Mouse (Mus musculus): ENCODE results near the gene Rgr. TPM values are rescaled to one million over a fixed set of nuclear protein-coding genes. Genes with fewer than 3 reads are reported as not detected.

The Rgr gene
- 0.13 TPM in 1 of 2 replicates, not detected in the other for polyA plus RNA-seq (2015; fragmentation: Nextera tagmentation; extraction: Ambion mirVana)

DNA sequence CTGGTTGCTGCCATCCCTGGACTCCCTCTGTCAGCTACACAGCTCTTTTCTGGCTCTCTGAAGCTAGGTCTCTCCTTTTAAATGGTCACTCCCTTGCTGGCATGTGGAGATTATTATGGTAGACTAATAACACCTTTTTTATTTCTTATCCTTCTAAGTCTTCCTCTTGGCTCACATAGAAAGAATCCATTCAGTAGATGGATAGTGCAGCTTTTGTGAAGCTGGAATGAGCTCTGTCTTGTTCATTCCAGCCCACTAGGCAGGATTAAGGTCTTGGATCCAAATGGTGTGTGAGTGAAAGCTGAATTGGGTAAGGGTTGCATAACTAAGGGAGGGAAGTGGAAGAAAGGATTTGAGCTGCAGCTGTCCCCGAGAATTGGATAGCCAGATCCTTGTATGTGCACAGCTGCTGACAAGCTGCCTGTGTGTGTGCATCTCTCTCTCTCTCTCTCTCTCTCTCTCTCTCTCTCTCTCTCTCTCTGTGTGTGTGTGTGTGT lies at the start of gene Rgr:
Rgr (minus strand) TSS at position 51 of the 497 bp plus-strand sequence.
- ATAC-seq (ENCODE audit: insufficient number of reproducible peaks, insufficient read depth, low FRiP score, low TSS enrichment, low read depth), result no peak
- Histone ChIP-seq H3K9me3 (no peaks in the 10 kb centered on the region), H3K4me2 (no peak within 1 kb of the TSS), H3K9ac (no peak within 1 kb of the TSS), H3K36me3 (no peaks in the 10 kb centered on the region), H3K4me1 (no peaks in the 10 kb centered on the region), H3K27me3 (no peaks in the 10 kb centered on the region), H3K4me3 (no peak within 1 kb of the TSS), H3K27ac (no peak within 1 kb of the TSS)
- 60% methylated on average over 1 of the region's 1 CpGs for WGBS

DNA sequence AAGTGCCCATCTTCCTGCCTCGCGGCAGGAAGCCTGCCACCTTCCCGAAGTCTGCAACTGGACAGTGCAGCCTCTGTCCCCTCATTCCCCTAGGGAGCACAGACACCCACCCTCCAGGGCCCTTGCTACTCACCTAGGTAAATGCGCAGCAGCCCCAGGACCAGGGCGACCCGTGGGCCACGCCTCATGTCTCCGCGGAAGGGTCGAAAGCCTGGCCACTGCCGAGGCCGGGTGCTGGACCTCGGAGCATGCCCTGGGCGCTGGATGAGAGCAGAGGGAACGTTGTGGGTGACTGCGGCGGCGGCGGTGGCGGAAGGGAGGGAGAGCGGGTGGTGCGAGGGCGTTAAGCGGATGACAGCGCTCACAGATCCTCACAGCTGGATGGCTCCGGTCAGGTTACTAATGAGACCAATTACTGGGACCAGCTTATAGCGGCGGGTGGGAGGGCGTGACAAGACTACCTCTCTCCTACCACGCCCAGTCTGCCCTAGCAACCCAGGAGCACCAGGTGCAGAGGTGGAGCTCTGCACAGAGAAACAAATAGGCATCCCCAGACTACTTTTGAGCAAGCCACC lies 49.3 kb upstream of the Rgr start, which contains the start of gene Cdhr1:
Cdhr1 (minus strand) TSS at position 392 of the 575 bp plus-strand sequence.
- Histone ChIP-seq H3K4me2 (peak within 1 kb of the TSS; percentile 57), H3K9ac (peak within 1 kb of the TSS; percentile 55; the same call in 1 of the 2 replicates), H3K27ac (no peak within 1 kb of the TSS), H3K27me3 (peaks cover 43% of the 10 kb centered on the region), H3K9me3 (no peaks in the 10 kb centered on the region), H3K4me1 (peaks cover 6% of the 10 kb centered on the region), H3K4me3 (peak within 1 kb of the TSS; percentile 31), H3K36me3 (no peaks in the 10 kb centered on the region)
- ATAC-seq (ENCODE audit: insufficient number of reproducible peaks, insufficient read depth, low FRiP score, low TSS enrichment, low read depth), result peak; percentile 72
- WGBS, result under 1% methylated on average over 30 of the region's 30 CpGs

DNA sequence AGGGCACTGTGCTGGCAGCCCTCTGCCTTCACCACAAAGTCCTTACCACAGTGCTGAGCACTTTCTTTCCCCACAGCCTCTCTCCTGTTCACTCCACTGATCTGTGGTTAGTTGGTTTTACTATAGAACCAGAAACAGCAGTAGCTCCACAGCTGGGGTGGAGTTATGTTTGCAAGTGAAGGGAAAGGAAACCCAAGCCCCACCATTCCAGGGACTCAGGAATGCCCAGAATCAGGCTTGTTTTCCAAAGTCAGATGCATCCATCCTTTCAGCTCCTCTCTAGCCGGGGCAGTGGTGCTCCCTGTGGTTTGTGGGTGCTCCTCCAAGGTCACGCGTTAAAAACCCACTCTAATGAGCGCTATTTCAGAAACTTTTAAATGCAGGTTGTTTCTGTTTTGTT lies 46.8 kb upstream of the Rgr start:
- Histone ChIP-seq H3K4me1 (peaks cover 6% of the 10 kb centered on the region), H3K4me3 (no peak overlapping the region), H3K36me3 (no peaks in the 10 kb centered on the region), H3K27me3 (peaks cover 43% of the 10 kb centered on the region), H3K9ac (no peak overlapping the region), H3K9me3 (no peaks in the 10 kb centered on the region), H3K27ac (no peak overlapping the region), H3K4me2 (no peak overlapping the region)
- no peak for ATAC-seq (ENCODE audit: insufficient number of reproducible peaks, insufficient read depth, low FRiP score, low TSS enrichment, low read depth)
- WGBS, result 83% methylated on average over 4 of the region's 4 CpGs

DNA sequence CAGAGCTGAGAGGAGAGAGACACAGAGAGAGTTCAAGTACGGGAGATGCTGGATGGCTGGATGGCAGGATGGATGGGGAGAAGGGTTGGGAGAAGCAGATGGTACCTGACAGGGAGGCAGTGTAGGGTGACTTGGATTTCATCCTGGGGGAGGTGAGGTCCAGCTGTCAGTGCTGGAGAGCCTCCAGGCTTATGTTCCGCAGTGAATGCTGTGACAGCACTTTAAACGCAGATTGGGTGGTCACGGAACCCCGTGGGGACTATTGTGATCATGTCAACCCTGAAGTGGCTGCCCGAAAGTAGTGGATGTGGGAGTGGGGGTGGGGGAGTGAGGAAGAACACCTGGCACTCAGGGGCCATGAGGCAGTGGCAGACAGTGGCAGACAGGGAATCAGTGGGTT lies 45.7 kb upstream of the Rgr start:
- H3K4me2 ChIP-seq, result no peak overlapping the region
- no peak overlapping the region for H3K27ac ChIP-seq
- peaks cover 6% of the 10 kb centered on the region for H3K4me1 ChIP-seq
- H3K36me3 ChIP-seq, result no peaks in the 10 kb centered on the region
- no peak overlapping the region for H3K4me3 ChIP-seq
- peaks cover 36% of the 10 kb centered on the region for H3K27me3 ChIP-seq
- 64% methylated on average over 6 of the region's 6 CpGs for WGBS
- no peak overlapping the region for H3K9ac ChIP-seq
- no peaks in the 10 kb centered on the region for H3K9me3 ChIP-seq
- ATAC-seq (ENCODE audit: insufficient number of reproducible peaks, insufficient read depth, low FRiP score, low TSS enrichment, low read depth), result no peak

DNA sequence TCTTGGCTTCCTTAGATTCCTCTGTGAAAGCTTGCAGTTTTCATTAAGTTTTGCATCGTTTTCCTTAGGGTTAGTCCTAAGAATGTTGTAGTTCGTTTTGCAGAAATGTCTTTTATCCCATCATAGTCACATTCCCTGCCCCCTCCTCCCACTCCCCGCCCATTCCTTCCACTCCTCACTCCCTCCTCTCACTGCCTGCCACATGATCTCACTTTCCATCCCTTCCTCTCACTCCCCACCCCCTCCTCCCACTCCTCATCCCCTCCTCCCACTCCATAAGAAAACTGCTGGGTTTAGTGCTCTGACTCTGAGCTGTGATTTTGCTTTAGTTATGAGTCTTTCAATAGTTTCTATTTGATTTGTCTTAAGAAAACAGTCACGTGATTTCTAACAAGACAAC lies 35.0 kb upstream of the Rgr start:
- 46% methylated on average over 4 of the region's 4 CpGs for WGBS
- Histone ChIP-seq H3K4me1 (no peaks in the 10 kb centered on the region), H3K4me3 (no peak overlapping the region), H3K27ac (no peak overlapping the region), H3K36me3 (no peaks in the 10 kb centered on the region), H3K9ac (no peak overlapping the region), H3K27me3 (no peaks in the 10 kb centered on the region), H3K9me3 (no peaks in the 10 kb centered on the region), H3K4me2 (no peak overlapping the region)
- no peak for ATAC-seq (ENCODE audit: insufficient number of reproducible peaks, insufficient read depth, low FRiP score, low TSS enrichment, low read depth)

DNA sequence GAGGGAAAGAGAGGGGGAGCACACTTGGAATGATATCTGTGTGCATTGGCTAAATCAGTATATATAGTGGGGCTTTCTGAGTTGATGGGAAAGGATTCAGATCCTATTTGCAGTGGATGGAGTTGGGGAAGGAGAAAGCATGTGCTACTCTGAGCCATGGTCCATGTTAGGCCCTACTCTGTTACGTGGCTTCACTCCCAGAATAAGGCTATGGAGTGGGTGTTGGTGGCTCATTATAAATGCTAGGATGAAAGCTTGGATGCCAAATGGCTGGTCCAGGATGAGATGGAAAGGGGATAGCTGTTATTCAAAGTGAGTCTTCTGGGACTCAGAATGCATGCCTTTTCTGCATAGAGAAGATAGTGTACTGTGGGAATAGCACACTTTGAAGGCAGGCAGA lies 32.0 kb upstream of the Rgr start:
- no peak for ATAC-seq (ENCODE audit: insufficient number of reproducible peaks, insufficient read depth, low FRiP score, low TSS enrichment, low read depth)
- Histone ChIP-seq H3K27ac (no peak overlapping the region), H3K9ac (no peak overlapping the region), H3K27me3 (no peaks in the 10 kb centered on the region), H3K4me2 (no peak overlapping the region), H3K9me3 (no peaks in the 10 kb centered on the region), H3K36me3 (no peaks in the 10 kb centered on the region), H3K4me3 (no peak overlapping the region), H3K4me1 (no peaks in the 10 kb centered on the region)
- 92% methylated on average over 1 of the region's 1 CpGs for WGBS

DNA sequence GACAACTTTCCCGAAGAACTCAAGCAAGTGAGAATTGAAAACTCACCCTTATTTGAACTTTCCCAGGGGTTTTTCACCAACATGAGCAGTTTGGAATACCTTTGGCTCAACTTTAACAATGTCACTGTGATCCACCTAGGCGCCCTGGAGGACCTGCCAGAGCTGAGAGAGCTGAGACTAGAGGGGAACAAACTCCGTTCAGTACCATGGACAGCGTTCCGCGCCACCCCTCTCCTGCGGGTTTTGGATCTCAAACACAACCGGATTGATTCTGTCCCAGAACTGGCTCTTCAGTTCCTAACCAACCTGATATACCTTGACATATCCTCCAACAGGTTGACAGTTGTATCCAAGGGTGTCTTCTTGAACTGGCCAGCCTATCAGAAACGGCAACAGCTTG lies 19.8 kb upstream of the Rgr start:
- Histone ChIP-seq H3K4me1 (no peaks in the 10 kb centered on the region), H3K36me3 (no peaks in the 10 kb centered on the region), H3K9ac (no peak overlapping the region), H3K4me3 (no peak overlapping the region), H3K9me3 (no peaks in the 10 kb centered on the region), H3K27me3 (no peaks in the 10 kb centered on the region), H3K27ac (no peak overlapping the region), H3K4me2 (no peak overlapping the region)
- no peak for ATAC-seq (ENCODE audit: insufficient number of reproducible peaks, insufficient read depth, low FRiP score, low TSS enrichment, low read depth)
- WGBS, result 16% methylated on average over 9 of the region's 9 CpGs

DNA sequence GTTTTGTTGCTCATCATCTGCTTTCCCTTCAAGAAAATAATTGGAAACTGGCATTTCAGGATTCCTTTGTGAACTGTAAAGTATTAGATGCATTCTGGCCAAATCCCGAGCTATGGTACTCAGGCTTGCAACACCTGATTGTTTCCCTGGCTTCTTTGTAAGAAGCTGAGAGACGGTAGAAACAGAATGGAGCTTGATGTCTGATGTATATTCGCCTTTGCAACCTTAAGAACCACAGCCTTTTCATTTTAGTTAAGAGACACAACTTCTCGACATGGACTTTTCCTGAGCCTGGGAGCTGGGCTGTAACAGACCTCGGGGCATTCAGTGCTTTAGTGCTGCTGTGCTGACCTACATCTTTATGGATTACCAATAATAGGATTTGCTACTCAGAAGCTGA lies 18.9 kb upstream of the Rgr start, which contains the start of gene Lrit2:
Lrit2 (plus strand) TSS at position 301 of the 400 bp plus-strand sequence.
- no peak within 1 kb of the TSS for H3K4me2 ChIP-seq
- 75% methylated on average over 5 of the region's 5 CpGs for WGBS
- ATAC-seq (ENCODE audit: insufficient number of reproducible peaks, insufficient read depth, low FRiP score, low TSS enrichment, low read depth), result no peak

DNA sequence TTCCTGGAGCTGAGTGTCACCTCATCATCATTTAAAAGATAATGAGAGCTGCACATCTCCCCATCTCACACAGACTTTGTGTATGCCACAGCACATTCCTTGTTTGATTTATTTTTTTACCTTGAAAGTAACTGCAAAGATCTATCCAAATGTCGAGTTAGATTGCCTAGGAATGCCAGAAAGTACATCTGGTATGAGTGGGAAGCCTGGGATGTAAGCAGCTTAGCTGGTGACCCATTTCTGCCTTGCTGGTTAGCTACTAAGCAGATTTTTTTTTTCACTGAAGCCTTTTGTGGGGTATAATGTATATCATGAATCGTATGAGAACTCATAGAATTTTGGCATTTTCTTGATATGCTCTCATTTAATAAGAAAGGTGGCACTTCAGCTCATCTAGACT lies 17.9 kb upstream of the Rgr start:
- H3K4me2 ChIP-seq, result no peak overlapping the region
- WGBS, result 61% methylated on average over 2 of the region's 2 CpGs

More for the DNA sequence above, 18.9 kb upstream of the Rgr start, which contains the start of gene Lrit2:
- Histone ChIP-seq H3K9me3 (no peaks in the 10 kb centered on the region), H3K36me3 (no peaks in the 10 kb centered on the region), H3K27me3 (no peaks in the 10 kb centered on the region), H3K27ac (no peak within 1 kb of the TSS), H3K4me3 (no peak within 1 kb of the TSS), H3K4me1 (no peaks in the 10 kb centered on the region), H3K9ac (no peak within 1 kb of the TSS)

DNA sequence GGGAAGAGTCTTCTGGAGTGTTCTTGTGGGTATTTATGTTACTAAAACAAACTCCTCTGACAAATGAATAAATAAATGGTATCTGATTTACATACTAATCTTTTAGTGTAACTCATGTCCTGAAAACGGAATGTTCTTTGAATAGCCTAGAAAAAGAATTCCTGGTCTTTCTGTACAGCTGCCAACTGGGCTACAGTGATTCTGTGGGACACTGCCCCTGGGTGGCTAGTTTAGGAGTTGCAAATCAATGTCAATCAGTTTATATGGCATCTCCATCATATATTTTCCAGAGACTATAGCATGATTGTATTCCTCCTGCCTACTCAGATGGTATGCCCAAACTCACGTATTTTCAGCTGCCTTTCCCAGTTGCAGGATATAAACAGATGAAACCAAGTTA lies 16.1 kb upstream of the Rgr start:
- H3K9ac ChIP-seq, result no peak overlapping the region
- no peak overlapping the region for H3K27ac ChIP-seq
- H3K27me3 ChIP-seq, result no peaks in the 10 kb centered on the region
- ATAC-seq (ENCODE audit: insufficient number of reproducible peaks, insufficient read depth, low FRiP score, low TSS enrichment, low read depth), result no peak
- H3K4me3 ChIP-seq, result no peak overlapping the region
- 64% methylated on average over 2 of the region's 2 CpGs for WGBS
- H3K36me3 ChIP-seq, result no peaks in the 10 kb centered on the region
- no peaks in the 10 kb centered on the region for H3K9me3 ChIP-seq
- H3K4me2 ChIP-seq, result no peak overlapping the region
- H3K4me1 ChIP-seq, result no peaks in the 10 kb centered on the region

More for the DNA sequence above, 17.9 kb upstream of the Rgr start:
- no peaks in the 10 kb centered on the region for H3K27me3 ChIP-seq
- no peaks in the 10 kb centered on the region for H3K4me1 ChIP-seq
- no peak overlapping the region for H3K27ac ChIP-seq
- no peak overlapping the region for H3K9ac ChIP-seq
- no peaks in the 10 kb centered on the region for H3K9me3 ChIP-seq
- H3K36me3 ChIP-seq, result no peaks in the 10 kb centered on the region
- no peak overlapping the region for H3K4me3 ChIP-seq
- ATAC-seq (ENCODE audit: insufficient number of reproducible peaks, insufficient read depth, low FRiP score, low TSS enrichment, low read depth), result no peak

DNA sequence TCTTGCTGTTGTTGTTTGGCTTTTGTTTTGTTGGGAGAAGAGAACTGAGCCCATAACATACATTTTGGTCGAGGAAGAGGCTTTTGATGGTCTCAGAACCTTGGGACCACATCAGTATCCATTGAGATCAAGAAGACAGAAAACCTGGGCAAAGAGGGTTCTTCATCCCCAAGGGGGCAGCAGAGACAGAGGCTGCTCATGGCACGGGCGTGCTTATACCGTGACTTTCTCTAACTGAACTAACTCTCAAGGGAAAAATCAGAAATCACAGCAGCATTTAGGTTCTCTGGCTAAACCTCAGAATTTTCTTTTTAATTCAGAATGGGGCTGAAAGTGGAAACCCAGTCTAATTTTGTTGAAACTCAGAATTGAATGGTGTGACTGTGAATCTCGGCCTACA lies 14.3 kb downstream of the Rgr start:
- Histone ChIP-seq H3K27me3 (no peaks in the 10 kb centered on the region), H3K27ac (no peak overlapping the region), H3K36me3 (no peaks in the 10 kb centered on the region), H3K4me3 (no peak overlapping the region), H3K4me2 (no peak overlapping the region), H3K4me1 (no peaks in the 10 kb centered on the region), H3K9me3 (no peaks in the 10 kb centered on the region), H3K9ac (no peak overlapping the region)
- WGBS, result 45% methylated on average over 5 of the region's 5 CpGs
- no peak for ATAC-seq (ENCODE audit: insufficient number of reproducible peaks, insufficient read depth, low FRiP score, low TSS enrichment, low read depth)

DNA sequence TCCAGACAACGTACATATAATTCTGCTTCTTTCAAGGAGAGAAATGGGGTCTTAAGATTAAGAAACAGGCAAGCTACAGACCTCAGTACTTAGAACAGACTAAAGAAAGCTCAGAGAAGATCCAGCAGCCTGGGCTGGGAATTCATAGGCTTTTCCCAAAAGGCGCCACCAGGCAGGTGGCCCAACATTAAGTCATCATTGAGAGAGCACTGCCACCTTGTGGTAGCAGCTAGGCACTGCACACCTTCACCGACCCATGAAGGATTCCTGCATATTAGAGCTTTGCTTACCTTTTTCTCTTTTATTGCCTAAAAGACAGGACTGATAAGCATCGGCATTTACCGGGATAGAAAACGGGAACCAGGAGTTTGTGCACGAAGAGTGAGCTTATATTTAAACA lies 15.5 kb downstream of the Rgr start:
- Histone ChIP-seq H3K9ac (no peak overlapping the region), H3K9me3 (no peaks in the 10 kb centered on the region), H3K4me3 (no peak overlapping the region), H3K27ac (no peak overlapping the region), H3K4me1 (no peaks in the 10 kb centered on the region), H3K36me3 (no peaks in the 10 kb centered on the region), H3K27me3 (no peaks in the 10 kb centered on the region), H3K4me2 (no peak overlapping the region)
- ATAC-seq (ENCODE audit: insufficient number of reproducible peaks, insufficient read depth, low FRiP score, low TSS enrichment, low read depth), result no peak
- 22% methylated on average over 7 of the region's 7 CpGs for WGBS

Data from embryonic facial prominence, embryonic 13.5 days (tissue).